Mouse (Mus musculus) embryonic facial prominence, embryonic 14.5 days (tissue): Measurements from ENCODE around the gene Ctsw. TPM values are rescaled to one million over a fixed set of nuclear protein-coding genes. Genes with fewer than 3 reads are reported as not detected.

Source experiments
- ATAC-seq: fragments of 200-750 bp; cut with Nextera tagmentation; 2 replicates; pipeline ENCODE4 v1.8.0; 2017; ENCODE audit warnings: low read depth, moderate number of reproducible peaks, moderate TSS enrichment
- DNase-seq: peaks from one replicate; pipeline ENCODE4 v3.0.0-alpha.2; 2015; ENCODE audit warnings: low spot score
- H3K27ac ChIP-seq: fragments of 300-500 bp; sonication (generic); replicated peaks from 2 replicates; pipeline ENCODE4 v1.5.1; 2014; ENCODE audit warnings: low read depth, mild to moderate bottlenecking, low read length, moderate library complexity
- H3K27me3 ChIP-seq: fragments of 300-500 bp; sonication (generic); replicated peaks from 2 replicates; pipeline ENCODE4 v1.6.1; 2014; ENCODE audit warnings: low read length; ENCODE audit not compliant: control insufficient read depth, insufficient read depth
- H3K36me3 ChIP-seq: fragments of 300-500 bp; sonication (generic); 2 replicates; pipeline ENCODE4 v1.6.1; 2014; ENCODE audit warnings: low read length, mixed read lengths; ENCODE audit not compliant: control insufficient read depth, insufficient read depth
- H3K4me1 ChIP-seq: fragments of 300-500 bp; sonication (generic); 2 replicates; pipeline ENCODE4 v1.6.1; 2014; ENCODE audit warnings: antibody characterized with exemption, low read length; ENCODE audit not compliant: control insufficient read depth, insufficient read depth
- H3K4me2 ChIP-seq: fragments of 300-500 bp; sonication (generic); 2 replicates; pipeline ENCODE4 v1.6.1; 2014; ENCODE audit warnings: low read depth, mild to moderate bottlenecking, low read length, moderate library complexity, mixed read lengths
- H3K4me3 ChIP-seq: fragments of 300-500 bp; sonication (generic); 2 replicates; pipeline ENCODE4 v1.5.1; 2014; ENCODE audit warnings: low read depth, mild to moderate bottlenecking, low read length
- H3K9ac ChIP-seq: fragments of 300-500 bp; sonication (generic); 2 replicates; pipeline ENCODE4 v1.6.1; 2014; ENCODE audit warnings: low read depth, mild to moderate bottlenecking, low read length, moderate library complexity, mixed read lengths
- H3K9me3 ChIP-seq: fragments of 300-500 bp; sonication (generic); 2 replicates; pipeline ENCODE4 v1.6.1; 2016; ENCODE audit warnings: low read length; ENCODE audit not compliant: control insufficient read depth
- WGBS: fragments of 180-500 bp; shearing (Covaris S2); extraction: QIAGEN DNeasy Blood & Tissue Kit; methylation state at CpG from one replicate; pipeline ENCODE4 v1.1.7; 2014; 5-methylcytosine and 5-hydroxymethylcytosine counted together
- polyA plus RNA-seq: library from polyadenylated mRNA; unstranded; fragments of >200 nt; fragmentation: Nextera tagmentation; extraction: Ambion mirVana; gene quantifications from 2 replicates; pipeline ENCODE4 v1.2.1, GENCODE M21; 2014

The Ctsw gene
- polyA plus RNA-seq, 1 experiment from 2014 or later, result 0.85 TPM

GRCm38 (mm10) chr19:5425906-5426565 lies 42.3 kb downstream of the Ctsw start:
- peaks cover 45% of the 10 kb centered on the region for H3K36me3 ChIP-seq
- ATAC-seq, result no peak
- 89% methylated on average over 16 of the region's 18 CpGs for WGBS

GRCm38 (mm10) chr19:5424782-5425741 lies 43.2 kb downstream of the Ctsw start, which contains the start of the genes Drap1 and AI837181:
Gene Drap1 (minus strand): TSS chr19:5424979.
Gene AI837181 (plus strand): TSS chr19:5425144.
- peak within 1 kb of the TSS; percentile 90 for H3K27ac ChIP-seq
- H3K9ac ChIP-seq, result peak within 1 kb of the TSS; percentile 96
- peaks cover 17% of the 10 kb centered on the region for H3K4me1 ChIP-seq
- peak; percentile 94 for ATAC-seq
- WGBS, result under 1% methylated on average over 41 of the region's 87 CpGs
- peak; percentile 99 for DNase-seq
- peak within 1 kb of the TSS; percentile 88 for H3K4me3 ChIP-seq
- peaks cover 54% of the 10 kb centered on the region for H3K36me3 ChIP-seq
- H3K27me3 ChIP-seq, result no peaks in the 10 kb centered on the region
- peak within 1 kb of the TSS; percentile 93 for H3K4me2 ChIP-seq
- no peaks in the 10 kb centered on the region for H3K9me3 ChIP-seq

More at GRCm38 (mm10) chr19:5425906-5426565, 42.3 kb downstream of the Ctsw start:
- Histone ChIP-seq H3K4me1 (peaks cover 17% of the 10 kb centered on the region), H3K9ac (peak overlapping the region; percentile 96), H3K4me3 (peak overlapping the region; percentile 88), H3K4me2 (peak overlapping the region; percentile 93), H3K27ac (peak overlapping the region; percentile 89), H3K9me3 (no peaks in the 10 kb centered on the region), H3K27me3 (no peaks in the 10 kb centered on the region)
- no peak for DNase-seq

GRCm38 (mm10) chr19:5424092-5424781 lies 44.1 kb downstream of the Ctsw start:
- H3K36me3 ChIP-seq, result peaks cover 54% of the 10 kb centered on the region

GRCm38 (mm10) chr19:5423561-5423960 lies 44.7 kb downstream of the Ctsw start:
- peaks cover 54% of the 10 kb centered on the region for H3K36me3 ChIP-seq
- WGBS, result 62% methylated on average over 12 of the region's 12 CpGs
- 0 out of 2 replicates have a peak overlapping the region, but pooled peaks have one; percentile 90 for H3K27ac ChIP-seq

More at GRCm38 (mm10) chr19:5424092-5424781, 44.1 kb downstream of the Ctsw start:
- H3K9ac ChIP-seq, result peak overlapping the region; percentile 84
- peak overlapping the region; percentile 90 for H3K27ac ChIP-seq
- H3K27me3 ChIP-seq, result no peaks in the 10 kb centered on the region
- WGBS, result 1% methylated on average over 29 of the region's 48 CpGs
- H3K4me3 ChIP-seq, result peak overlapping the region; percentile 88
- H3K9me3 ChIP-seq, result no peaks in the 10 kb centered on the region
- DNase-seq (peak; percentile 87), ATAC-seq (peak; percentile 66)
- peaks cover 17% of the 10 kb centered on the region for H3K4me1 ChIP-seq
- peak overlapping the region; percentile 93 for H3K4me2 ChIP-seq

GRCm38 (mm10) chr19:5422895-5423443 lies 45.3 kb downstream of the Ctsw start:
- Histone ChIP-seq H3K9ac (peak overlapping the region; percentile 84; the same call in 1 of the 2 replicates), H3K36me3 (peaks cover 48% of the 10 kb centered on the region), H3K9me3 (no peaks in the 10 kb centered on the region), H3K27me3 (no peaks in the 10 kb centered on the region), H3K27ac (no peak overlapping the region), H3K4me1 (peaks cover 17% of the 10 kb centered on the region), H3K4me3 (no peak overlapping the region), H3K4me2 (peak overlapping the region; percentile 93)
- DNase-seq (no peak), ATAC-seq (no peak)
- 83% methylated on average over 9 of the region's 9 CpGs for WGBS

More at GRCm38 (mm10) chr19:5423561-5423960, 44.7 kb downstream of the Ctsw start:
- Histone ChIP-seq H3K27me3 (no peaks in the 10 kb centered on the region), H3K4me2 (peak overlapping the region; percentile 93), H3K4me1 (peaks cover 17% of the 10 kb centered on the region), H3K9ac (peak overlapping the region; percentile 84), H3K4me3 (peak overlapping the region; percentile 88), H3K9me3 (no peaks in the 10 kb centered on the region)
- ATAC-seq (no peak), DNase-seq (no peak)

DNA sequence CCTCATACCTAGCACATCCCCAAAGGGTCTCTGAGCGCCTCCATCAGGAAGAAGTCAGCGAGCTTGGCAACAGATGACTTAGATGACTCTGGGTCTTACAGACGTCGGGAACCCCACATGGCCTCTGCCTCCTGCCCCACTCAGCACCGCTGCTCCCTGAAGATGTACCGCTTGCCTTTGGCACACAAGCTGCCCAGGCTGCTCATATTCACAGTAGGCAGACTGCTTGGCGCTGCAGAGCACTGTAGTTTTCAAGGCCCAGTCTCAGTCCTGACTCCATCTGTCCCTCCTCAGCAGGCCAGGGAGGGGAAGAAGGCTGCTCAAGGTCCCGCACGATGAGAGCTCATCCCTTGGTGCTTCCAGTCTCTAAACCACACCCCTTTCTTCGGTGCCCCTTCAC lies 46.0 kb downstream of the Ctsw start:
- ATAC-seq, result no peak
- Histone ChIP-seq H3K27me3 (no peaks in the 10 kb centered on the region), H3K9me3 (no peaks in the 10 kb centered on the region), H3K36me3 (peaks cover 42% of the 10 kb centered on the region), H3K9ac (no peak overlapping the region), H3K4me3 (no peak overlapping the region), H3K4me2 (no peak overlapping the region), H3K4me1 (peaks cover 17% of the 10 kb centered on the region), H3K27ac (no peak overlapping the region)
- 84% methylated on average over 10 of the region's 10 CpGs for WGBS
- DNase-seq, result no peak

- DNase-seq (no peak), ATAC-seq (no peak)
- no peak overlapping the region for H3K9ac ChIP-seq
- H3K27me3 ChIP-seq, result no peaks in the 10 kb centered on the region
- H3K4me2 ChIP-seq, result no peak overlapping the region
- H3K9me3 ChIP-seq, result no peaks in the 10 kb centered on the region
- peaks cover 17% of the 10 kb centered on the region for H3K4me1 ChIP-seq
- WGBS, result 83% methylated on average over 5 of the region's 5 CpGs
- H3K27ac ChIP-seq, result no peak overlapping the region
- H3K36me3 ChIP-seq, result peaks cover 37% of the 10 kb centered on the region
- no peak overlapping the region for H3K4me3 ChIP-seq
Observed at GRCm38 (mm10) chr19:5421784-5422183, 46.5 kb downstream of the Ctsw start.

- no peak for ATAC-seq
- no peak overlapping the region for H3K9ac ChIP-seq
- no peaks in the 10 kb centered on the region for H3K9me3 ChIP-seq
- H3K27me3 ChIP-seq, result no peaks in the 10 kb centered on the region
- H3K27ac ChIP-seq, result no peak overlapping the region
- no peak for DNase-seq
- peaks cover 29% of the 10 kb centered on the region for H3K36me3 ChIP-seq
- no peak overlapping the region for H3K4me2 ChIP-seq
- 88% methylated on average over 6 of the region's 6 CpGs for WGBS
- H3K4me1 ChIP-seq, result peaks cover 5% of the 10 kb centered on the region; the same call in 1 of the 2 replicates
- no peak overlapping the region for H3K4me3 ChIP-seq
Observed at GRCm38 (mm10) chr19:5420579-5420978, 47.7 kb downstream of the Ctsw start.
